Mouse (Mus musculus): ENCODE data around the gene 9530003J23Rik.
"Not testable (repeated sequence)": the region's sequence is repeated elsewhere in the genome, so short reads cannot be mapped to it uniquely, and the experiment has no call there.

The 9530003J23Rik gene

GRCm38 (mm10) chr10:117238603-117239002 is at the start of gene 9530003J23Rik:
Gene 9530003J23Rik (minus strand): TSS chr10:117238703.
- no peak for DNase-seq (ENCODE audit: inconsistent ontology term)

GRCm38 (mm10) chr10:117287226-117287850 is 48.8 kb upstream of the 9530003J23Rik start:
- DNase-seq (ENCODE audit: inconsistent ontology term): no peak

DNA sequence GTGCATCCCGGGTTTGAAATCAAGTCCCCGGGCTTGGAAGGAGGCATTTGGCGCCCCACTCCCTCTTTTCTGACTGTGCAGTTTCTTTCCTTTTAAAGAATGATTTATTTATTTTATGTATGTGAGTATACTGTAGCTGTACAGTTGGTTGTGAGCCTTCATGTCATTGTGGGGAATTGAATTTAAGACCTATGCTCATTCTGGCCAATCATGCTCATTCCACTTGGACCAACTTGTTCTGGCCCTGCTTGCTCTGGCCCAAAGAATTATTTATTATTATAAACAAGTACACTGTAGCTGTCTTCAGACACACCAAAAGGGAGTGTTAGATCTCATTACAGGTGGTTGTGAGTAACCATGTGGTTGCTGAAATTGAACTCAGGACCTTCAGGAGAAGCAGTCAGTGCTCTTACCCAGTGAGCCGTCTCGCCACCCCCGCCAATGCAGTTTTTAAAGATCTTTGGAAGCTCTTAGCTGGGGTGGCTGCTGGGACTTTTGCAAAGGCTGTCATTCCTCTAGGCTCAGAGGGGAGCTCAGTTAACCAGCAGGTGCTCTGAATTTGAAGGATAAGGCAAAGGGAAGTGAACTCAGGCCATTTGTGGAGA is 48.0 kb upstream of the 9530003J23Rik start:
- no peak for DNase-seq (ENCODE audit: inconsistent ontology term)

DNA sequence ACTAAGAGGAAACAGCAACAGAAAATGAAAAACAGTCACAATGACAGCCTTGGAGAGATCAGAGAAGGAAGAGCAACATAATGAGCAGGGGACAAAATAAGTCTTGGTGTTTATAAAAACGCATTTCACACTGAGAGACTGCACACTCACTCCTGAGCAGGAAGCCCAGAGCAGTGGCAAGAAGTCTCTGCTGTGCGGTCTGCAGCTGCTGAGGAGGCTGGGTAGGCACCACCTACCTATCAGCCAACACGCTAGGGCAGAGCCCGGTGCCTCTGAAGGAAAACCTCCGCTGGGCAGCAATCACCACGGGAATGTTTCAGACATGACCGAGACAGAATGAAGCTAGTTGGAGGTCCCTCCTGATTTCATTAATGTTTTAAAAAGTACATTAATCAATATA is 47.1 kb upstream of the 9530003J23Rik start:
- DNase-seq (ENCODE audit: inconsistent ontology term): not testable (repeated sequence)

DNA sequence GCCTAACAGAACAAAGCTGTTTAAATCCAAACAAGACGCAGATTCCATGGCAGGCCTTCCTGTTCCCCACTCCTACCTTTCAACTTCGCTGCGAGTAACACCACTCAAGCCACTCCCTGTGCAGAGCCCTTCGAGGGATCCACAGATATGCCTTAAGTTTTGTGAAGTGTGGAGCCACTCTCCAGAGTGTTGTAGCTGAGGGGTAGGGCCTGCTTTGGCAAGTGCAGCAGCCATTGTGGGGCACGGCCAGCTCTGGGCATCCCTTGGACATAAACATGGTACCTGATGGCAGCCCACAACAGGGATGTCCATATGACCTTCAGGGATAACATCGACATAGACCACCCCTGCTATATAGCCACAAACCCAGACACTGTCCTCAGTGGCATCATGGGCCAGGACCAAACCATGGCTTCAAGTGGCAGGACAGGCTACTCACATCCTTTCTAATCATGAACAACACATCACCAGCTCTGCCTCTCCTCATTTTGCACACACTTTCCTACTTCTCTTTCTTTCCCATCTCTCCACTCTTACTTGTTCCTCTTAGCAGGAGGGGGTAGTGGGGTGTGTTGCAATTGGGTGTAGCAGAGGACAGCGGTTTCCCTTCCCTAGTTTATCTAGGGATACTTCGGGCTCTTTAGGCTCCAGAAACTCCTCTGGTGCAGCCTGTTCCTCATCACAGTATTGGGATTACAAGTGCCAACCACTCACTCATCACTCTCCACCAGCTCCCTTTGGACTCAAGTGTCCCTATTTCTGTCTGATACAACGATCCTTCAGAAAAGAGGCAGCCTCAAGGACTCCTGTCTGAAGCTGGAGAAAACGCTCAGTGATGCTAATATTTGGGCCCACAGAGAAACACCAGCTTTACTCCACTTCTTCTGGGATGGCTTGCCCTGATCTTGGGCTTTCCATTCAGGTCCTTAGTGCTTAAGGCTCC is 46.3 kb upstream of the 9530003J23Rik start:
- DNase-seq (ENCODE audit: inconsistent ontology term): no peak

- no peak for DNase-seq (ENCODE audit: inconsistent ontology term)
These were observed 45.5 kb upstream of the 9530003J23Rik start for GRCm38 (mm10) chr10:117283871-117284577.

- DNase-seq (ENCODE audit: inconsistent ontology term): not testable (repeated sequence)
These were observed 44.7 kb upstream of the 9530003J23Rik start for GRCm38 (mm10) chr10:117283196-117283595.

DNA sequence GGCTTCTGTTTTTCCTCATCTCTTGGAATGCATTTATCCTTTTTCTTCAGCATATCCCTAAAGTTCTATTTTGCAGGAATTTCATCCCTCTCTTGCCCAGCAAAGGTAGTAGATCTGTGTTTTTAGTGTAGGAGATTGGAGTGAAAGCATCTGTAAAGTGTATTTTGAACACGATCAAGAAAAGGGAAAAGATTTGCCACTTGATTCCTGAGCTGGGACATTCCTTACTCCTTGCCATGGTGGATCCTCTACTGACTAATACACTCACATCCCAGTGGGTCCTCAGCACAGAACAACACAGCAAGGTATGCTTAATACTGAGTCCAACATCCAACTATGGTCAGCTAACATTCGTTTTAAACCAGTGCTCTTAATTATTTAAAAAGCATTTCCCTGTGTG is 44.0 kb upstream of the 9530003J23Rik start:
- peak; percentile 6 for DNase-seq (ENCODE audit: inconsistent ontology term)

DNA sequence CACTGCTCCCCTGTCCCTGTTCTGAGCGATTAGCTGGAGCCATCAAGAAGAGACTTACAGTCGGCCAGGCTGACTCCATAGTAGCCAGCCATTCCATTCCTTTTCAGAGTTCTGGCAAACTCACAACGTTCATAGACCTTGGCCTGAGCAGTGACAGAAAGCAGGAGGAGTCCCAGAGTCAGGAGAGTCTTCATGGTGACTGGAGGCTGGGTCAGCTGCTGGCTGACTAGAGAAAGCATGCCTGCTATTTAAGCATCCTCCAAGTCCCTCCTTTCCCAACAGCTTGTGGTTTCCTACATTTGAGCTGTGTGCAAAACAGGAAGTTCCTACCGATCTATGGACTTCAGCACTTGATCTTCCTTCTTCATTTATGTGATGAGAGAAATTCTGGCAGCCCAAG is 43.5 kb upstream of the 9530003J23Rik start, which contains the start of gene Lyz2:
Gene Lyz2, minus strand, starts transcription at position 273 of the 400 bp plus-strand sequence.
- peak; percentile 40 for DNase-seq (ENCODE audit: inconsistent ontology term)

DNA sequence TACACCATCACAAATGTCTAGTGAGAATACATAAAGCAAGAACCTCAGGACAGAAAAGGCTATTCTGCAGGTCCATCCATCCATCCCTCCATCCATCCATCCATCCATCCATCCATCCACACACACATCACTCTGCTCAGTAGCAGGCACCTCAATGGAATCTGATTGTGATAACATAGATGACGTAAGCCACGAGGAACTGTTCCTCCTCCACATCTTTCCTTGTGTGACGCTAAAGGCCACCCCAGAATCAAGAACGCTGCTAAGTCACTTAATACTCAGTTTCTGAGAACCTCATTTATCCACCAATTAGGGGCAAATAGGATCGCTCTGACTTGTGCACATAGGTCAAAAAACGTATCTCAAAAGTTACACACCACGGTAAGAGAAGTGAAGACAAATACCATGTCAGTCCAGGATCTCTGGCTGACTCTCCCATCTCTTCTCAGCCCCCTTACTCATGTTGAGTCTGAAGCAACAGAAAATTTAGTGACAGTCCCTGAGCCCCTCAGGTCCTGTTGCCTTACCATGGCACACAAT is 42.9 kb upstream of the 9530003J23Rik start:
- DNase-seq (ENCODE audit: inconsistent ontology term): no peak

DNA sequence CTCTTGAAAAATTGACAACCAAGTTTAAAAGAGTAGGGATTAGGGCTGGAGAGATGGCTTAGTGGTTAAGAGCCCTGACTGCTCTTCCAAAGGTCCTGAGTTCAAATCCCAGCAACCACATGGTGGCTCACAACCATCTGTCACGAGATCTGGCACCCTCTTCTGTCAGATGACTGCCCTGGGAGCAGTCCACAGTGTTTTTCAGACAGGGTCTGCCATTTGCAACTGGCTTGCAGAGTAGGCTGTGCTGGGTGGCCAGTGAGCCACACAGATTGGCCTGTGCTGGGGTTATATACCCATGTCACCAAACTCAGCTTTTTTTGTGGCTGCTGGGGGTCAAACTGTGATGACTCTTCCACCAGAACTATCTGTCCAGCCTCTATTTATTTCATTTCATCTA is 41.5 kb upstream of the 9530003J23Rik start:
- DNase-seq (ENCODE audit: inconsistent ontology term): no peak

GRCm38 (mm10) chr10:117278510-117278909 is 40.0 kb upstream of the 9530003J23Rik start:
- DNase-seq (ENCODE audit: inconsistent ontology term): not testable (repeated sequence)

DNA sequence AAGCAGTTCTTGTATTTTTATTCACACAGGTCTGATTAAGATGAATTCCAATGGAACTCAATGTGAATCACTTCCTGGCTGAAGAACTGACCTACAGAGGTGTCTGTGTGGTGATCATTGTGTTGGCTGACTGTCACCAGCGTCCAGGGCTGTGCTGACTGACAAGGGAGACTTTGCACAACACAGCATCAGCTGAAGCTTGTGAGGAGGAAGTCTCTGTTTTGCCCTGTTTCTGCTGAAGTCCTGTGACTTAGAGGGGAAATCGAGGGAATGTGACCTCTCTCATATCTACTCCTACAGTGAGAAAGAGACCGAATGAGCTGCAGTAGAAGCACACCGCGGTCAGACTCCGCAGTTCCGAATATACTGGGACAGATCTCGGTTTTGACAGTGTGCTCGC is 39.3 kb upstream of the 9530003J23Rik start:
- not testable (repeated sequence) for DNase-seq (ENCODE audit: inconsistent ontology term)

GRCm38 (mm10) chr10:117275681-117276369 is 37.3 kb upstream of the 9530003J23Rik start:
- no peak for DNase-seq (ENCODE audit: inconsistent ontology term)

GRCm38 (mm10) chr10:117274645-117275044 is 36.1 kb upstream of the 9530003J23Rik start:
- DNase-seq (ENCODE audit: inconsistent ontology term): not testable (repeated sequence)

GRCm38 (mm10) chr10:117272023-117272422 is 33.5 kb upstream of the 9530003J23Rik start:
- DNase-seq (ENCODE audit: inconsistent ontology term): no peak

DNA sequence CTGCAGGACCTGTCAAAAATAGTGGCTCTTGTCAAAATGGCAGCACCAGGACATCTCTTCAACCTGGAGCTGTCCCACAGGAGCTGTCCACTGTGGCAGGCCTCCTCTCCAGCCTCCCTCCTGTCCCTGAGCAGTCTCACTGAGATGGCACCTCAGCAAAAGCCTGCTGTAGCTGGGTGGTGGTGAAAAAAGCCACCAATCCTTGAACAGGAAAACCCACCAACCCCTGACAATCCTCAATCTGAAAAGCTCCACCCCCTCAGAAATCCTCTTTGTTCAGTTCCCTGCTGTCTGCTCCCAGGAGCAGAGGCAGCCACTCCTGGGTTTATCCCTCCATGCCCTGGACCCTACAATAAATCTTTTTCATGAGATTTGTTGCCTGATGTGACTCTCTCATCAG is 21.4 kb upstream of the 9530003J23Rik start:
- DNase-seq (ENCODE audit: inconsistent ontology term): no peak

DNA sequence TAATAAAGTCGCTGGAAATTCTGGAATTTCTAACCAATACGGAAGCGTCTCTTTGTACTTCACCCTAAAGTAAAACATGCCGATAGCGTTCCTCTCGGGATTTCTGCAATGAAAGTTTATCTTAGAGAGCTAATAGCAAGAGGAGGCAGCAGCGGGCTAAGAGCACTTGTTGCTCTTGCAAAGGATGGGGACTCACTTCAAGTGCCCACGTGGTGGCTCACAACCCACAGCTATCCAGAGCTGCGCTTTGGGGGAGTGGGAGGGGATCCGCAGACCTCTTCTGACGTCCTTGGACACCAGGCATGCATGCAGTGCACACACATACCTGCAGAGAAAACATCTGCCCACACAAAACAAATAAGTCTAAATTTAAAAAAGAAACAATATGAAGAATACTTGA is 2.6 kb downstream of the 9530003J23Rik start:
- no peak for DNase-seq (ENCODE audit: inconsistent ontology term)

GRCm38 (mm10) chr10:117234825-117235224 is 3.7 kb downstream of the 9530003J23Rik start:
- DNase-seq (ENCODE audit: inconsistent ontology term): no peak

GRCm38 (mm10) chr10:117229826-117230225 is 8.7 kb downstream of the 9530003J23Rik start:
- DNase-seq (ENCODE audit: inconsistent ontology term): no peak

DNA sequence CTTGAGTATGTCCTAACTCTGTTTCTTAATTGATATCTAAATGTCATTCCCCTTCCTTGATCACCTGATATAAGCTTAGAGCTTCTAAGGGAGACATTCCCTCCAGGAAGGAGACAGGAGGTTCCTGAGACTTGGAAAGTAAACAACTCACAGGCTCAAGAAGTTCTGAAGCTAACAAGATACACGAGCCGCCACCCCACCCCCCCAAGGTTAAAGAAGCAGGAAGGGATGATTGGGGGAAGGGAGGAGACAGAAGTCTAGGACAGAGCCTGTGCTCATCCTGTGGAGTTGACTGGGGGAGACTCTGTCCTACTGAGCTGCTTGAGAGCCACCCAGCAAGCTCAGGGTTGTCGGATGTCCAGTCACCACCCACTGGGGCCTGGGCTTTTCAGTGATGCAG is 12.5 kb downstream of the 9530003J23Rik start:
- DNase-seq (ENCODE audit: inconsistent ontology term): no peak

Measured in Muller cell, postnatal 12 days (primary cell).